12 mouse cellular contexts compared by ENCODE assay signal in the genomic region with DNA sequence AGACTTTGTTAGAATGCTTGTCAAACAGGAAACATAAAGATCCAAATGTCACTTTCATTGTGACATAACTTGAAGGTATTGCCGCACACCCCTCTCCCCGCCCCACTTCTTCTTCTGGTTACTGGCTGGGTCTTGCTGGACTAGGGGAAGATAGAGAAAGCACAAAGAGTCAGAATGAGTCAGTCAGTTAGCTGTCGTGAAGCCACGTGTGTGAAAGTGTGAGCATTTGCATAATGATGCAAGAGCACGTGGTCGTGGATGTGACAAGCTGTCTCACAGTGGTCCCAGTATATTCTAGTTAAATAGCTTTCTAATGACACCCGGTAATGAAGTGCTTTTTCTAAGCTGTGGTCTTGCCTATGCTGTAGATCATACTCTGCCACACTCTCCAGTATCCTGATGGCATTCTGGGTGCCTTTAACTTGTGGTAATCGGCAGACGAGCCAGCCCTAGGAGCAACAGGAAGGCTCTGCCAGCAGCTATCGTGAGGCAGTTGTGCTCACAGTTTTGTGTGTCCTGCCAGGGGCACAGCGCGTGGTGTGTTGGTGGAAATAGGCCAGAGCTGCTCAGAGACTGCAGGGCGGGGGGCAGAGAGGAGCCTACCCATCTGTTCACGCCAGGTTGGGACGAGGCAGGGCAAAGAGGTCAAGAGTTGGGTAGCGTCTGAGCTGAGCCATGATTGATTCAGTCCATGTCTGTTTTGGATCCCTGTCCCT. TPM values are rescaled to one million over a fixed set of nuclear protein-coding genes. Genes with fewer than 3 reads are reported as not detected.
A peak's percentile ranks its signal among the peaks of the same experiment; 100 is the strongest.
DNase-seq lines count a peak whose midpoint lies in the region; ATAC-seq lines count a peak whose summit lies in the region.
"Had no signal": no experiment of that assay in that cellular context is flagged by ENCODE, and none has a peak within 500 bp of the region (broad histone marks: within the 10 kb centered on the region; RNA-seq: fewer than 3 reads in every experiment).

No protein-coding gene starts in this region.

- no peaks in the 10 kb centered on the region for H3K4me1 ChIP-seq in stomach, embryonic 16.5 days (ENCODE audit: control insufficient read depth, insufficient read depth, low read length)

- WGBS in stomach, embryonic 16.5 days, result 65% methylated on average over 16 of the region's 16 CpGs

- H3K4me2 ChIP-seq in stomach, embryonic 16.5 days (ENCODE audit: low read depth, low read length), result no peak overlapping the region
- H3K4me2 ChIP-seq: liver, embryonic 15.5 days had no signal

- no peaks in the 10 kb centered on the region for H3K9me3 ChIP-seq in stomach, embryonic 16.5 days (replicated peaks; ENCODE audit: control insufficient read depth, low read length)
- H3K9me3 ChIP-seq: liver, embryonic 15.5 days had no signal

- H3K36me3 ChIP-seq in stomach, embryonic 16.5 days (ENCODE audit: control insufficient read depth, insufficient read depth, low read length), result no peaks in the 10 kb centered on the region
- H3K36me3 ChIP-seq: liver, embryonic 15.5 days had no signal

- no peaks in the 10 kb centered on the region for H3K27me3 ChIP-seq in stomach, embryonic 16.5 days (ENCODE audit: control insufficient read depth, insufficient read depth, low read length)
- H3K27me3 ChIP-seq: liver, embryonic 15.5 days had no signal

- no peak overlapping the region for H3K9ac ChIP-seq in stomach, embryonic 16.5 days (ENCODE audit: low read length)
- H3K9ac ChIP-seq: liver, embryonic 15.5 days had no signal

- no peak overlapping the region for H3K4me3 ChIP-seq in stomach, embryonic 16.5 days (replicated peaks; ENCODE audit: low read length)
- H3K4me3 ChIP-seq: liver, embryonic 15.5 days had no signal

- ATAC-seq in frontal cortex, adult (ENCODE audit: low TSS enrichment), result peak; percentile 76
- 0 out of 2 replicates have a peak, but pooled peaks have one; percentile 5 for ATAC-seq in stomach, embryonic 16.5 days (ENCODE audit: insufficient read depth, low FRiP score)

- no peak for DNase-seq in frontal cortex, postnatal 25 days (ENCODE audit: low spot score in 2 of 2)
- peak; percentile 59 for DNase-seq in retina, postnatal 1 day
- no peak for DNase-seq in retina, embryonic 14.5 days (ENCODE audit: low spot score)
- peak; percentile 34 to 43 for DNase-seq in layer of hippocampus, postnatal 10 days (ENCODE audit: low spot score in 2 of 2)
- no peak for DNase-seq in urinary bladder, postnatal 10 days (ENCODE audit: low spot score)
- no peak for DNase-seq in testis, postnatal 10 days (ENCODE audit: low spot score)
- DNase-seq: cerebellum, adult 8-10 months; gastrocnemius, postnatal 10 days; kidney, postnatal 36 days had no signal

- H3K27ac ChIP-seq in stomach, embryonic 16.5 days (ENCODE audit: low read length), result no peak overlapping the region
- H3K27ac ChIP-seq: liver, embryonic 15.5 days had no signal

RNA-seq across cellular contexts. Expression of gene Lhfpl2, which starts 40.9 kb away (rescaled TPM):
- 10 to 100 TPM; 39.5 to 46.2 TPM for total RNA-seq in layer of hippocampus, postnatal 10 days (2021)
- polyA plus RNA-seq in stomach, embryonic 16.5 days (2015; fragmentation: Nextera tagmentation; extraction: Ambion mirVana), result 20.3 and 20.6 TPM in 2 replicates

Comparison
In these comparisons a context has a peak if more than half of its experiments do, and no peak if none do; other contexts are left out.
1. DNase-seq: peak in retina, postnatal 1 day (single experiment) and layer of hippocampus, postnatal 10 days (2 of 2); none in frontal cortex, postnatal 25 days (0 of 2), retina, embryonic 14.5 days (single experiment), urinary bladder, postnatal 10 days (single experiment) and testis, postnatal 10 days (single experiment).